ENCODE assay signal across 10 mouse cellular contexts in the genomic region with DNA sequence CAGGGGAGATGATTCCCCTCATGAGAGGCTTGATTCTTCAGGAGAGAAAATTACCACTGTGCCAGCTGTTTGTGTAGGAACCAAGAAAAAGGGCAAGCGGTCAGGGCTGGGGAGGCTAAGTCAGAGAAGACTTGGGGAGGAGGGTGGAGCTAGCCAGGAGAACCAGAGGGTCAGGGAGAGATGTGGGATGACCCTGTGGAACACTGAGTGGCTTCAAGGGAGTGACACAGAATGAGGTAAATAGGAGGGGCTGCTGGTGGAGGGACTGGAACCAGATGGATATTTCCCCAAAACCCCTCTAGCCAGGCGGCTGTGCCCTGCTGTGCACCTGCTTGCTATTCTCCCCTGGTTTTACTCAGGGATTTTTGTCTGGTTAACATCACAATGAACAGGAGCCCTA. TPM values are rescaled to one million over a fixed set of nuclear protein-coding genes. Genes with fewer than 3 reads are reported as not detected.
DNase-seq lines count a peak whose midpoint lies in the region; ATAC-seq and TF ChIP-seq lines count a peak whose summit lies in the region.
"Had no signal": no experiment of that assay in that cellular context is flagged by ENCODE, and none has a peak within 500 bp of the region (broad histone marks: within the 10 kb centered on the region; RNA-seq: fewer than 3 reads in every experiment).

No protein-coding gene starts in this region.

- no peak overlapping the region for H3K4me2 ChIP-seq in lung, embryonic 14.5 days
- H3K4me2 ChIP-seq in intestine, embryonic 16.5 days (ENCODE audit: low read depth, low read length): no peak overlapping the region
- no peak overlapping the region for H3K4me2 ChIP-seq in neural tube, embryonic 14.5 days (ENCODE audit: low read depth, low read length)

- no peak overlapping the region; the same call in 1 of the 2 replicates for H3K9ac ChIP-seq in lung, embryonic 14.5 days
- no peak overlapping the region for H3K9ac ChIP-seq in intestine, embryonic 16.5 days (ENCODE audit: low read depth, low read length)
- H3K9ac ChIP-seq in neural tube, embryonic 14.5 days (replicated peaks; ENCODE audit: low read depth, low read length): no peak overlapping the region

- TF ChIP-seq CTCF in lung, embryonic 14.5 days (IDR thresholded peaks at IDR 0.05; ENCODE audit: low read depth): no peak

- peaks cover 6% of the 10 kb centered on the region for H3K4me1 ChIP-seq in lung, embryonic 14.5 days (ENCODE audit: insufficient read depth)
- peaks cover 17% of the 10 kb centered on the region for H3K4me1 ChIP-seq in intestine, embryonic 16.5 days (ENCODE audit: control insufficient read depth, insufficient read depth, low read length)
- peaks cover 15% of the 10 kb centered on the region for H3K4me1 ChIP-seq in neural tube, embryonic 14.5 days (ENCODE audit: control insufficient read depth, insufficient read depth, low read length)

- 75% methylated on average over 2 of the region's 2 CpGs for WGBS in lung, embryonic 14.5 days
- 60% methylated on average over 2 of the region's 2 CpGs for WGBS in intestine, embryonic 16.5 days
- whole genome bisulfite sequencing in neural tube, embryonic 14.5 days: 63% methylated on average over 2 of the region's 2 CpGs

- no peaks in the 10 kb centered on the region for H3K27me3 ChIP-seq in lung, embryonic 14.5 days (ENCODE audit: insufficient read depth, low read length)
- no peaks in the 10 kb centered on the region for H3K27me3 ChIP-seq in intestine, embryonic 16.5 days (replicated peaks; ENCODE audit: control insufficient read depth, insufficient read depth, low read length)
- H3K27me3 ChIP-seq in neural tube, embryonic 14.5 days (ENCODE audit: control insufficient read depth, insufficient read depth, low read length): no peaks in the 10 kb centered on the region

- no peaks in the 10 kb centered on the region for H3K9me3 ChIP-seq in lung, embryonic 14.5 days (ENCODE audit: low read depth, low read length)
- no peaks in the 10 kb centered on the region for H3K9me3 ChIP-seq in intestine, embryonic 16.5 days (ENCODE audit: control insufficient read depth, low read length)
- no peaks in the 10 kb centered on the region for H3K9me3 ChIP-seq in neural tube, embryonic 14.5 days (ENCODE audit: control insufficient read depth, low read length)

- ATAC-seq in lung, embryonic 14.5 days (ENCODE audit: insufficient read depth): no peak; the same call in 1 of the 2 replicates
- ATAC-seq in erythroid progenitor cell, adult 5-6 weeks (replicated peaks; ENCODE audit: low FRiP score, poor library complexity, severe bottlenecking): peak; percentile 52
- ATAC-seq in intestine, embryonic 16.5 days: peak; percentile 36; the same call in 1 of the 2 replicates
- ATAC-seq in neural tube, embryonic 14.5 days (ENCODE audit: low read depth): no peak

- peak overlapping the region; percentile 60; the same call in 1 of the 2 replicates for H3K27ac ChIP-seq in lung, embryonic 14.5 days (ENCODE audit: low read depth)
- H3K27ac ChIP-seq in intestine, embryonic 16.5 days (ENCODE audit: low read length): 0 out of 2 replicates have a peak overlapping the region, but pooled peaks have one; percentile 34
- H3K27ac ChIP-seq in neural tube, embryonic 14.5 days (ENCODE audit: low read depth, low read length): peak overlapping the region; percentile 77

- no peak for DNase-seq in lung, embryonic 14.5 days
- DNase-seq in lung, postnatal 36 days: no peak
- no peak for DNase-seq in adrenal gland, postnatal 25 days
- no peak for DNase-seq in thymus, postnatal 36 days
- DNase-seq: gastrocnemius, postnatal 14 days; kidney, adult 9 months; lung, postnatal 14 days had no signal

- no peaks in the 10 kb centered on the region for H3K36me3 ChIP-seq in lung, embryonic 14.5 days (ENCODE audit: insufficient read depth)
- H3K36me3 ChIP-seq in intestine, embryonic 16.5 days (ENCODE audit: control insufficient read depth, insufficient read depth, low read length): no peaks in the 10 kb centered on the region
- no peaks in the 10 kb centered on the region for H3K36me3 ChIP-seq in neural tube, embryonic 14.5 days (ENCODE audit: control insufficient read depth, insufficient read depth, low read length)

- no peak overlapping the region for H3K4me3 ChIP-seq in lung, embryonic 14.5 days (ENCODE audit: low read depth, low read length)
- H3K4me3 ChIP-seq in intestine, embryonic 16.5 days (ENCODE audit: low read length): no peak overlapping the region
- H3K4me3 ChIP-seq in neural tube, embryonic 14.5 days (ENCODE audit: low read depth, low read length): no peak overlapping the region

RNA-seq across cellular contexts. Expression of gene Atp2b4, which starts 24.3 kb away (rescaled TPM):
- 11.2 and 12.7 TPM in 2 replicates for polyA plus RNA-seq in lung, embryonic 14.5 days (2014; fragmentation: Nextera tagmentation; extraction: Ambion mirVana)
- 306 and 370 TPM in 2 replicates for total RNA-seq in erythroid progenitor cell, adult 5-6 weeks (2015; ENCODE audit: low replicate concordance)
- 354 and 490 TPM in 2 replicates for total RNA-seq in erythroid progenitor cell, adult 5-6 weeks (2017; ENCODE audit: low replicate concordance)
- 14.8 and 14.9 TPM in 2 replicates for polyA plus RNA-seq in intestine, embryonic 16.5 days (2015; fragmentation: Nextera tagmentation; extraction: Ambion mirVana)
- 17.6 and 30.3 TPM in 2 replicates for polyA plus RNA-seq in neural tube, embryonic 14.5 days (2014; fragmentation: Nextera tagmentation; extraction: Ambion mirVana)
- 20.7 and 25.7 TPM in 2 replicates for total RNA-seq in adrenal gland, postnatal 25 days (2021)

Comparison
In these comparisons a context has a peak if more than half of its experiments do, and no peak if none do; other contexts are left out.
1. ATAC-seq: peak in erythroid progenitor cell, adult 5-6 weeks (single experiment) and intestine, embryonic 16.5 days (single experiment); none in lung, embryonic 14.5 days (single experiment) and neural tube, embryonic 14.5 days (single experiment).
2. Peak in every context shown above with its lines, with median percentiles within 50 percentile points of each other: H3K27ac ChIP-seq.